Mouse (Mus musculus) hindbrain, embryonic 10.5 days (tissue): ENCODE measurements at regions not wholly inside any gene's neighbourhood (a gene's known extent, or its start where the extent isn't known, plus 50 kb on each side); places are given as distances from the start of the nearest gene placed in this dataset.

Experiments
- DNase-seq: peaks from one replicate; pipeline ENCODE4 v3.0.0-alpha.2; 2017; ENCODE audit warnings: low spot score
- H3K27ac ChIP-seq: fragments of 300-500 bp; sonication (generic); 2 replicates; pipeline ENCODE4 v1.5.1; 2016; ENCODE audit warnings: mild to moderate bottlenecking, moderate library complexity
- H3K27me3 ChIP-seq: fragments of 300-500 bp; sonication (generic); 2 replicates; pipeline ENCODE4 v1.6.1; 2016; ENCODE audit warnings: mild to moderate bottlenecking; ENCODE audit not compliant: poor library complexity, insufficient read depth, severe bottlenecking
- H3K36me3 ChIP-seq: fragments of 300-500 bp; sonication (generic); 2 replicates; pipeline ENCODE4 v1.6.1; 2016; ENCODE audit warnings: mild to moderate bottlenecking, moderate library complexity
- H3K4me1 ChIP-seq: fragments of 300-500 bp; sonication (generic); replicated peaks from 2 replicates; pipeline ENCODE4 v1.6.1; 2016; ENCODE audit warnings: mild to moderate bottlenecking
- H3K4me3 ChIP-seq: fragments of 300-500 bp; sonication (generic); 2 replicates; pipeline ENCODE4 v1.5.1; 2016; ENCODE audit warnings: mild to moderate bottlenecking, moderate library complexity
- H3K9me3 ChIP-seq: fragments of 300-500 bp; sonication (generic); 2 replicates; pipeline ENCODE4 v1.6.1; 2016; ENCODE audit warnings: mild to moderate bottlenecking, moderate library complexity
- WGBS: fragments of 180-500 bp; shearing (Covaris S2); methylation state at CpG from one replicate; pipeline ENCODE4 v1.1.7; 2016; 5-methylcytosine and 5-hydroxymethylcytosine counted together

GRCm38 (mm10) chr12:25161939-25162338 is 65.0 kb upstream of the Id2 start:
- Histone ChIP-seq H3K4me3 (no peak overlapping the region), H3K9me3 (no peaks in the 10 kb centered on the region), H3K27ac (no peak overlapping the region), H3K36me3 (no peaks in the 10 kb centered on the region), H3K27me3 (peaks cover 77% of the 10 kb centered on the region), H3K4me1 (peaks cover 65% of the 10 kb centered on the region)
- WGBS, result 84% methylated on average over 6 of the region's 6 CpGs
- DNase-seq, result no peak

DNA sequence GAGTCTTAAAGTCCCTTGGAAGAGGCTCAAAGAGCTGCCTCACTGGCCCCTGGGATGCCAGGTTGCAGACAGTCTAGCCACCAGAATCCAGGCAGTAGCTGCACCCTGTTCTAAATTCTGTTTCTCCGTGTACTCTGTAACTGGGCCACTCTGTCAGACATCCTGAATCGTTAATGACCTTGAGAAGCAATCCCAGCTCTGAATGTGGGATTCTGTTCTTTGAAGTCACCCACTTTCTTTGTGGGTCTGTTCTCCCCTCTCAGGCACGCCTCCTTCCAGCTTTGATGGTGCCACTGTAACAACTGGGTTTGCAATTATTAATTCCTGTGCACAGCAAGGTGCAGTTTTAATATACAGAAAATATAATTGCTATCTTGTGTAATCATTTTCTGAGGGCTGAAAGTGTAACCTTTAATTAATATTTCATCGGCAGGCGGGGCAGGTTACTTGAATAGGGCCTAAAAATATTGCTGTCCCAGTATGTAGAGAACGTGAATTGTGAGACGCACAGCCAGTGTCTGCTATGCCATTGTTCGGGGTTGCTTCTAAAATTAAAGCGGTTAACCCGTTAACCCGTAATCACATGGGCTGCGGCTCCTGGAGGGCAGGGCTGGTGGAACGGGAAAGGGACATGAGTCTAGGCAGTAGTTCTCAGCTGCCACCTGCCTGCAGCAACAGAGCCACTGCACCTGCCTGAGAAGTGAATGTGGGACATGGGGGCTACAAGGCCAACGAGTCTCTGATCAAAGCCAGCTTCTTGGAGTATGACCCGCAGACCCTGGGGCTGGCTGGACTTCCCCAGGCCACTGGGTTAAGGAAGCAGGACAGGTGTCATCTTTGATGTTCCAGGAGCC is 64.3 kb upstream of the Id2 start:
- 65% methylated on average over 15 of the region's 15 CpGs for WGBS
- no peak overlapping the region for H3K4me3 ChIP-seq
- H3K9me3 ChIP-seq, result no peaks in the 10 kb centered on the region
- peaks cover 75% of the 10 kb centered on the region for H3K27me3 ChIP-seq
- H3K4me1 ChIP-seq, result peaks cover 62% of the 10 kb centered on the region
- peak overlapping the region; percentile 35; the same call in 1 of the 2 replicates for H3K27ac ChIP-seq
- DNase-seq, result no peak
- H3K36me3 ChIP-seq, result no peaks in the 10 kb centered on the region

- Histone ChIP-seq H3K4me3 (no peak overlapping the region), H3K27ac (no peak overlapping the region; the same call in 1 of the 2 replicates), H3K27me3 (peaks cover 59% of the 10 kb centered on the region), H3K36me3 (no peaks in the 10 kb centered on the region), H3K9me3 (no peaks in the 10 kb centered on the region), H3K4me1 (peaks cover 60% of the 10 kb centered on the region)
- DNase-seq, result no peak
- 89% methylated on average over 6 of the region's 6 CpGs for WGBS
Measured at GRCm38 (mm10) chr12:25159091-25159490, 62.2 kb upstream of the Id2 start.

GRCm38 (mm10) chr12:25157238-25157637 is 60.3 kb upstream of the Id2 start:
- 92% methylated on average over 5 of the region's 5 CpGs for WGBS
- Histone ChIP-seq H3K27ac (0 out of 2 replicates have a peak overlapping the region, but pooled peaks have one; percentile 54), H3K4me3 (no peak overlapping the region), H3K36me3 (no peaks in the 10 kb centered on the region), H3K27me3 (peaks cover 55% of the 10 kb centered on the region), H3K4me1 (peaks cover 41% of the 10 kb centered on the region), H3K9me3 (no peaks in the 10 kb centered on the region)
- no peak for DNase-seq

DNA sequence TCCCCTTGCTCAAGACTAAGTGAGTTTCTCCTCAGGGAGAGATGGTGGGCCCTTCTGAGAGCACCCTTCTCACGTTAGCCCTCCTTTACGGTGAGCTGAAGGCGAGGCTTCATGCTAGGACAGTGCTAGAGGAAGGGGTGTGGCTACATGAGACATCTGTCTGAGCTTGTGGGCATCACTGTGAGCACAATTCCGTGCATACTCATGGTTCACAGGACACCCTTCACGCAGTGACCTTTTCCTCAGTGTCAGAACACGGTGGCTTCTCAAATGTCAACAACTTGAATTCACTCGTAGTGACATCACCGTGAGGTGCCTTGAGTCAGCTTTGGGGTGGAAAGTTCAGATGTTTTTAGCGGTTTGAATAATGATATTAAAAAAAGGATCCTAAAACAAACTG is 58.5 kb upstream of the Id2 start:
- Histone ChIP-seq H3K4me1 (peaks cover 24% of the 10 kb centered on the region), H3K4me3 (no peak overlapping the region), H3K36me3 (no peaks in the 10 kb centered on the region), H3K27ac (no peak overlapping the region), H3K27me3 (peaks cover 40% of the 10 kb centered on the region), H3K9me3 (no peaks in the 10 kb centered on the region)
- 72% methylated on average over 9 of the region's 9 CpGs for WGBS
- DNase-seq, result no peak

DNA sequence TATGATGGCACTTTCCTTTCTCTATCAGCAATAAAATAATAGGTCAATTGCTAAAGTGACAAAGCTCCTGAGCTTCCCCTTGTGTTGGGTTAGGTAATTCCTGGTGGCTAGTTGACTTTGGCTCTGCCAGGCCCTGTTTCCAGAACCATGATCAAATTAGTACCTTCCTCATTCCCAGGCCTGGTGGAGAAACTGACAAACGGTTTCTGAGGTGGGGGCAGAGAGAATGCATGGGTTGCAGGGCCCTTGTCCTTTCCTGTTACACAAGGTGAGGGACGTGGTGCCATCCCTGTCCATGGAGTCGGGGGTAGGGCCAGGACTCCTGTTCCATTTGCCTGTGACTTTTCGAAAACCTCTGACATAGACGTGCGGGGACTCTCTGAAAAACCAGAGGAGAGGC is 51.2 kb upstream of the Id2 start:
- Histone ChIP-seq H3K27me3 (peaks cover 6% of the 10 kb centered on the region; the same call in 1 of the 2 replicates), H3K4me3 (no peak overlapping the region), H3K36me3 (no peaks in the 10 kb centered on the region), H3K9me3 (no peaks in the 10 kb centered on the region), H3K27ac (no peak overlapping the region), H3K4me1 (peaks cover 9% of the 10 kb centered on the region; the same call in 1 of the 2 replicates)
- DNase-seq, result no peak
- 84% methylated on average over 6 of the region's 6 CpGs for WGBS
